Mouse (Mus musculus): ENCODE results near the gene Atp6v1fnb.

DNA sequence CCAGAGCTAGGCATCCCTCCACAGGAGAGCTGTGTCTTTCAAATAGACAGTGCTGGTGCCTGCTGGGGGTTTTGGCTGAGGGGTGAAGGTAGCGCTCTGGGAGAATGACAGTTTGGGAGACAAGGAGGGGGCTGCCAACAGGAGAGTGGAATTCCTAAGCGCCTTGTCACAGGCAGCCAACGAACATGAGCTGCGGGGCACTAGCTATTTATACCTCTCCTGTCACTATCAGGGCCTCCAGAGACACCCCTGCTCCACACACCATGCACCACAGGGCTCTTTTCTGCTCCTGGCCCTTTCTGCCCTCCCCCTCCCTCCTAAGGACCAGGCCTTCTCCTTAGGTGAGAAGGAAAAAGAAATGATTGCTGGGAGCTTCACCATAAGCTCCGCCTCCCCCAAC lies 39.8 kb upstream of the Atp6v1fnb start:
- TF ChIP-seq FLI1 (IDR thresholded peaks at IDR 0.05; ENCODE audit: low read length) (no peak), GATA1 (IDR thresholded peaks at IDR 0.05; ENCODE audit: borderline replicate concordance, low read length) (no peak)

Measured in megakaryocyte, embryonic 14.5 days (primary cell).